Comparison of ENCODE assay signal across 15 mouse cellular contexts in the genomic region with DNA sequence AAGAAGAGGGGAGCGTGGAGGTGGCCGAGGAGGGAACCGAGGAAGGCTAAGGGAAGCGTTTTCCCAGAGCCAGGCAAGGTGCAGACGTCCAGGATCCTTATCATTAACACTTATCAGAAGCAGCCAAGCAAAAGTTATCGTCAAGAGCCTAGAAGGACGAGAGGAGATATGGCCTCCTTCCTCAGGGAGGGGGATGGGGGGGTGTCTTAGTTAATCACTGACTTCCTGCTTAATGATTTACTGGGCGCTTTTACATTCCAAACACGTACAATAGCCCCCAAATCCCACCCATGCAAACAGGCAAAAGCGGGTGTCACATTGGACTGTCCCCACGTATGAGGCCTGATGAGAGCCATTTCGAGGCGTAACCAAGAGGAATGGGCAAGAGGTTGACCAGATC.
"Had no signal": no experiment of that assay in that cellular context is flagged by ENCODE, and none has a peak within 500 bp of the region (broad histone marks: within the 10 kb centered on the region; RNA-seq: fewer than 3 reads in every experiment).

No protein-coding gene starts in this region.

- ATAC-seq: hindbrain, postnatal 0 days; liver, postnatal 0 days; midbrain, embryonic 16.5 days had no signal

- H3K4me3 ChIP-seq: left cerebral cortex, adult 2 months; limb, embryonic 10.5 days; liver, embryonic 13.5 days; lung, embryonic 15.5 days; midbrain, embryonic 12.5 days; neural tube, embryonic 13.5 days had no signal

- H3K27me3 ChIP-seq: neural tube, embryonic 13.5 days had no signal

- H3K9ac ChIP-seq: liver, embryonic 13.5 days; liver, postnatal 0 days; lung, embryonic 15.5 days; midbrain, embryonic 12.5 days; neural tube, embryonic 13.5 days had no signal

- H3K27ac ChIP-seq: hindbrain, postnatal 0 days; left cerebral cortex, adult 2 months; limb, embryonic 10.5 days; liver, embryonic 13.5 days; lung, embryonic 15.5 days; midbrain, embryonic 12.5 days; neural tube, embryonic 13.5 days had no signal

- H3K9me3 ChIP-seq: limb, embryonic 10.5 days; liver, embryonic 13.5 days; lung, embryonic 15.5 days; midbrain, embryonic 12.5 days; neural tube, embryonic 13.5 days had no signal

- DNase-seq: kidney, postnatal 10 days; liver, embryonic 13.5 days; liver, postnatal 0 days; lung, postnatal 14 days; retina, postnatal 1 day; right cerebral cortex, postnatal 4 days; spleen, adult 18-20 months; thymus, postnatal 36 days had no signal

- H3K36me3 ChIP-seq: limb, embryonic 10.5 days; liver, embryonic 13.5 days; lung, embryonic 15.5 days; midbrain, embryonic 12.5 days; neural tube, embryonic 13.5 days had no signal

- H3K4me2 ChIP-seq: liver, embryonic 13.5 days; lung, embryonic 15.5 days; midbrain, embryonic 12.5 days; neural tube, embryonic 13.5 days had no signal
